Mouse (Mus musculus): ENCODE results near the gene Mical2.

The Mical2 gene

GRCm38 (mm10) chr7:112295426-112296221 lies 70.0 kb downstream of the Mical2 start:
- Histone ChIP-seq H3K9me3 (ENCODE audit: low read length) (no peaks in the 10 kb centered on the region), H3K4me3 (replicated peaks; ENCODE audit: low read length) (no peak overlapping the region), H3K4me1 (replicated peaks; ENCODE audit: low read depth, low read length) (no peaks in the 10 kb centered on the region), H3K36me3 (ENCODE audit: insufficient read depth, low read length) (no peaks in the 10 kb centered on the region), H3K27me3 (ENCODE audit: insufficient read depth, low read length) (no peaks in the 10 kb centered on the region)
- TF ChIP-seq POU5F1 (IDR thresholded peaks at IDR 0.05; ENCODE audit: borderline replicate concordance, low read length) (no peak), CTCF (conservative IDR thresholded peaks at IDR 0.05; ENCODE audit: low read length) (no peak), NANOG (IDR thresholded peaks at IDR 0.05; ENCODE audit: borderline replicate concordance, low read length) (no peak)

- TF ChIP-seq NANOG (IDR thresholded peaks at IDR 0.05; ENCODE audit: borderline replicate concordance, low read length): no peak
- no peak for TF ChIP-seq POU5F1 (IDR thresholded peaks at IDR 0.05; ENCODE audit: borderline replicate concordance, low read length)
- TF ChIP-seq CTCF (conservative IDR thresholded peaks at IDR 0.05; ENCODE audit: low read length): no peak
- H3K9me3 ChIP-seq (ENCODE audit: low read length): no peaks in the 10 kb centered on the region
- no peaks in the 10 kb centered on the region for H3K36me3 ChIP-seq (ENCODE audit: insufficient read depth, low read length)
- no peak overlapping the region for H3K4me3 ChIP-seq (replicated peaks; ENCODE audit: low read length)
- no peaks in the 10 kb centered on the region for H3K4me1 ChIP-seq (replicated peaks; ENCODE audit: low read depth, low read length)
- no peaks in the 10 kb centered on the region for H3K27me3 ChIP-seq (ENCODE audit: insufficient read depth, low read length)
These were observed 72.4 kb downstream of the Mical2 start for GRCm38 (mm10) chr7:112298032-112298431.

GRCm38 (mm10) chr7:112298871-112299422 lies 73.3 kb downstream of the Mical2 start:
- Histone ChIP-seq H3K9me3 (ENCODE audit: low read length) (no peaks in the 10 kb centered on the region), H3K4me3 (replicated peaks; ENCODE audit: low read length) (no peak overlapping the region), H3K36me3 (ENCODE audit: insufficient read depth, low read length) (no peaks in the 10 kb centered on the region), H3K4me1 (replicated peaks; ENCODE audit: low read depth, low read length) (no peaks in the 10 kb centered on the region), H3K27me3 (ENCODE audit: insufficient read depth, low read length) (no peaks in the 10 kb centered on the region)
- TF ChIP-seq CTCF (conservative IDR thresholded peaks at IDR 0.05; ENCODE audit: low read length): no peak

GRCm38 (mm10) chr7:112299521-112300096 lies 74.0 kb downstream of the Mical2 start:
- TF ChIP-seq POU5F1 (IDR thresholded peaks at IDR 0.05; ENCODE audit: borderline replicate concordance, low read length) (no peak), CTCF (conservative IDR thresholded peaks at IDR 0.05; ENCODE audit: low read length) (no peak), NANOG (IDR thresholded peaks at IDR 0.05; ENCODE audit: borderline replicate concordance, low read length) (no peak)
- Histone ChIP-seq H3K36me3 (ENCODE audit: insufficient read depth, low read length) (no peaks in the 10 kb centered on the region), H3K9me3 (ENCODE audit: low read length) (no peaks in the 10 kb centered on the region), H3K27me3 (ENCODE audit: insufficient read depth, low read length) (no peaks in the 10 kb centered on the region), H3K4me1 (replicated peaks; ENCODE audit: low read depth, low read length) (no peaks in the 10 kb centered on the region), H3K4me3 (replicated peaks; ENCODE audit: low read length) (no peak overlapping the region)

- Histone ChIP-seq H3K36me3 (ENCODE audit: insufficient read depth, low read length) (no peaks in the 10 kb centered on the region), H3K9me3 (ENCODE audit: low read length) (no peaks in the 10 kb centered on the region), H3K27me3 (ENCODE audit: insufficient read depth, low read length) (no peaks in the 10 kb centered on the region), H3K4me3 (replicated peaks; ENCODE audit: low read length) (no peak overlapping the region), H3K4me1 (replicated peaks; ENCODE audit: low read depth, low read length) (no peaks in the 10 kb centered on the region)
- no peak for TF ChIP-seq CTCF (conservative IDR thresholded peaks at IDR 0.05; ENCODE audit: low read length)
- TF ChIP-seq NANOG (IDR thresholded peaks at IDR 0.05; ENCODE audit: borderline replicate concordance, low read length): no peak
- no peak for TF ChIP-seq POU5F1 (IDR thresholded peaks at IDR 0.05; ENCODE audit: borderline replicate concordance, low read length)
These were observed 74.5 kb downstream of the Mical2 start for GRCm38 (mm10) chr7:112300141-112300540.

- H3K4me1 ChIP-seq (replicated peaks; ENCODE audit: low read depth, low read length): no peaks in the 10 kb centered on the region
- no peaks in the 10 kb centered on the region for H3K36me3 ChIP-seq (ENCODE audit: insufficient read depth, low read length)
- TF ChIP-seq CTCF (conservative IDR thresholded peaks at IDR 0.05; ENCODE audit: low read length) (peak; percentile 23; the same call in 1 of the 2 replicates), NANOG (IDR thresholded peaks at IDR 0.05; ENCODE audit: borderline replicate concordance, low read length) (no peak), POU5F1 (IDR thresholded peaks at IDR 0.05; ENCODE audit: borderline replicate concordance, low read length) (no peak)
- no peaks in the 10 kb centered on the region for H3K9me3 ChIP-seq (ENCODE audit: low read length)
- no peaks in the 10 kb centered on the region for H3K27me3 ChIP-seq (ENCODE audit: insufficient read depth, low read length)
- H3K4me3 ChIP-seq (replicated peaks; ENCODE audit: low read length): no peak overlapping the region
These were observed 75.4 kb downstream of the Mical2 start for GRCm38 (mm10) chr7:112301052-112301451.

- H3K27me3 ChIP-seq (ENCODE audit: insufficient read depth, low read length): 0 out of 2 replicates have a peak, but pooled peaks cover 2% of the 10 kb centered on the region
- H3K36me3 ChIP-seq (ENCODE audit: insufficient read depth, low read length): no peaks in the 10 kb centered on the region
- no peaks in the 10 kb centered on the region for H3K4me1 ChIP-seq (replicated peaks; ENCODE audit: low read depth, low read length)
- H3K9me3 ChIP-seq (ENCODE audit: low read length): no peaks in the 10 kb centered on the region
- TF ChIP-seq NANOG (IDR thresholded peaks at IDR 0.05; ENCODE audit: borderline replicate concordance, low read length) (no peak), CTCF (conservative IDR thresholded peaks at IDR 0.05; ENCODE audit: low read length) (no peak), POU5F1 (IDR thresholded peaks at IDR 0.05; ENCODE audit: borderline replicate concordance, low read length) (no peak)
- no peak overlapping the region for H3K4me3 ChIP-seq (replicated peaks; ENCODE audit: low read length)
These were observed 78.7 kb downstream of the Mical2 start for GRCm38 (mm10) chr7:112304382-112304781.

GRCm38 (mm10) chr7:112309289-112310016 lies 83.8 kb downstream of the Mical2 start:
- H3K4me1 ChIP-seq (replicated peaks; ENCODE audit: low read depth, low read length): no peaks in the 10 kb centered on the region
- no peak overlapping the region for H3K4me3 ChIP-seq (replicated peaks; ENCODE audit: low read length)
- no peaks in the 10 kb centered on the region for H3K36me3 ChIP-seq (ENCODE audit: insufficient read depth, low read length)
- H3K9me3 ChIP-seq (ENCODE audit: low read length): no peaks in the 10 kb centered on the region
- TF ChIP-seq POU5F1 (IDR thresholded peaks at IDR 0.05; ENCODE audit: borderline replicate concordance, low read length): no peak
- no peak for TF ChIP-seq NANOG (IDR thresholded peaks at IDR 0.05; ENCODE audit: borderline replicate concordance, low read length)
- TF ChIP-seq CTCF (conservative IDR thresholded peaks at IDR 0.05; ENCODE audit: low read length): no peak
- 0 out of 2 replicates have a peak, but pooled peaks cover 2% of the 10 kb centered on the region for H3K27me3 ChIP-seq (ENCODE audit: insufficient read depth, low read length)

Data from E14TG2a.4 (cell line).